Mouse (Mus musculus) kidney, adult 18-20 months (tissue): ENCODE data around the gene Sms.

Experiments used
- DNase-seq: peaks from one replicate; pipeline ENCODE4 v3.0.0; 2021

Sms gene

GRCm38 (mm10) chrX:157447431-157447830, 44.7 kb downstream of the Sms start:
- no peak for DNase-seq

GRCm38 (mm10) chrX:157434768-157435167, 57.3 kb downstream of the Sms start:
- no peak for DNase-seq

- DNase-seq = no peak
Observed at GRCm38 (mm10) chrX:157419451-157419850, 72.6 kb downstream of the Sms start.

- DNase-seq = no peak
Observed at GRCm38 (mm10) chrX:157415212-157415611, 76.9 kb downstream of the Sms start, which contains the start of gene Phex. Gene Phex, minus strand, starts transcription at chrX:157415312.

- DNase-seq = no peak
Observed at GRCm38 (mm10) chrX:157404919-157405318, 87.2 kb downstream of the Sms start.
